Mouse (Mus musculus): ENCODE measurements at regions not wholly inside any gene's neighbourhood (a gene's known extent, or its start where the extent isn't known, plus 50 kb on each side); places are given as distances from the start of the nearest gene placed in this dataset.
"Not testable (repeated sequence)": the region's sequence is repeated elsewhere in the genome, so short reads cannot be mapped to it uniquely, and the experiment has no call there.

GRCm38 (mm10) chr12:117327086-117327485 is 189.2 kb upstream of the Rapgef5 start:
- not testable (repeated sequence) for DNase-seq (ENCODE audit: low read depth)

- DNase-seq (ENCODE audit: low read depth), result peak; percentile 32
These were observed 185.9 kb upstream of the Rapgef5 start for GRCm38 (mm10) chr12:117330418-117330817.

GRCm38 (mm10) chr12:117336856-117337255 is 179.4 kb upstream of the Rapgef5 start:
- DNase-seq (ENCODE audit: low read depth), result no peak

GRCm38 (mm10) chr12:117342321-117342720 is 174.0 kb upstream of the Rapgef5 start:
- no peak for DNase-seq (ENCODE audit: low read depth)

GRCm38 (mm10) chr12:117343121-117343520 is 173.2 kb upstream of the Rapgef5 start:
- no peak for DNase-seq (ENCODE audit: low read depth)

DNA sequence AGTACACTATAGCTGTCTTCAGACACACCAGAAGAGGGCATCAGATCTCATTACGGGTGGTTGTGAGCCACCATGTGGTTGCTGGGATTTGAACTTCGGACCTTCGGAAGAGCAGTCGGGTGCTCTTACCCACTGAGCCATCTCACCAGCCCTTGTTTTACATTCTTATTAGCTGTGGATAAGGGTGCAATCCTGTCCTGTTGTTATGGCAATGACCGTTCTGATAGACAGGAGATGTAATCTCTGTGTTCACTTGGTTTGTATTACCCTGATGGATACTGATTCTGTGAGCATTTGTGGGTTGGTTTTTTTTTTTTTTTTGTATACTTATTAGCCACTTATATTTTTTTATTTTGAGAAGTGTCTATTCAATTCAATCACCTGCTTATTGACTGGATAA is 172.7 kb upstream of the Rapgef5 start:
- DNase-seq (ENCODE audit: low read depth), result not testable (repeated sequence)

- no peak for DNase-seq (ENCODE audit: low read depth)
These were observed 171.8 kb upstream of the Rapgef5 start for GRCm38 (mm10) chr12:117344266-117345087.

DNA sequence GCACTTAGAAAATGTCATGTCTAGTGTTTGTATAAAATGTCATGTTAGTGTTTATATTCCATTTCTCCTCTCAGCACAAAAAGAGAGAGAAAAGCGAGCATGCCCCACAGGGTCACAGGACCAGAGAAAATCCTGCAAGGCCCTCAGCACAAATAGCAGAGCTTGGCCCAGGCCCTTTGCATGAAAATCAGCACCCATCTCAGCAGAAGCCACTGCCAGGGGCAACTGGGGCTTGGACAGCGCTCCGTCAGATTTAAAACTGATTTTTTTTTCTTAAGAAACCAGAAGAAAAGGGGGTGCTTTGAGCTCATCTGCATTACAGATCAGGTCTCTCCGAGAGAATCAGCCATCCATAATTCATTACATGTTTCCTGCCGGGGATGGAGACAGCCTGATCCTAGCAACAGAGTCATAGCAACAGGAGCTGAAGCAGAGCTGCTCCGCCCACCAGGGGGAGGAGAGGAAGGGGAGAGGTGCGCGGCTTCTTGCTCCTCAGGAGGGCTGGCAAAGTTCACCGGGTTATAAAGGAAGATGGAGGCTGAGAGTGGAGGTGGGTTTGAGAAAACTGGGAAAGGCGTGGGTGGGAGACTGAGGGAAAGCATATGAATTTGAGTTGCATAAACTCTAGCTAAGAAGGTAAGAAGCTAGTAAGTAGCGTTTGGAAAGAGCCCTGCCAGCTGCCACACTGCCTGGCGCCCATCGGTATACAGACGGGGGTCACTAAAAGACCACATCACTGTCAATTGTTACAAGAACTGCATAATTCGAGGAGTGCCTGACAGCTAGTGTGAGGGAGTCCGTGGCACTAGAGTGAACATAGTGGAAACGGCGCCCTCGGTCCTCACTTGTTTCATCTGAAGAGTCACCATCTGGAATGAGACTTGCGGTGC is 170.9 kb upstream of the Rapgef5 start:
- no peak for DNase-seq (ENCODE audit: low read depth)

DNA sequence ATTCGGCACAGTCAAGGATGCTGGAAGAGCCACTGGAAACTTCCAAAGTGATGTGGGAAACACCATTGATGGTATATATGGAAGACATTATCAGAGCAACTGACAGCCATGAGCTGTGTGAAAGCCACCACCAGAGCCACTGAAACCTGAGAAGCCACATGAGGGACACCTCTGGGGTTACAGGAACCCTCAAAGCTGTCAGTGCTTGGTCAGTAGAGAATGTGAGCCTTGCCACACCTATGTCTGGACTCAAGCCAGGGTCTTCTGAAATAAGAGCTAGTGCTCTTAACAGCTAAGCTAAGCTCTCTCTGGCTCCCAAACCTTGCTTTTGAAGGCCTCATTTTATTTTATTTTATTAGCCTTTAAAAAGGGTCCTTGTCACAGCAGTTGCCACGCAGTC is 170.2 kb upstream of the Rapgef5 start:
- DNase-seq (ENCODE audit: low read depth), result no peak

GRCm38 (mm10) chr12:117347135-117347534 is 169.1 kb upstream of the Rapgef5 start:
- DNase-seq (ENCODE audit: low read depth), result no peak

GRCm38 (mm10) chr12:117348516-117348915 is 167.8 kb upstream of the Rapgef5 start:
- peak; percentile 47 for DNase-seq (ENCODE audit: low read depth)

DNA sequence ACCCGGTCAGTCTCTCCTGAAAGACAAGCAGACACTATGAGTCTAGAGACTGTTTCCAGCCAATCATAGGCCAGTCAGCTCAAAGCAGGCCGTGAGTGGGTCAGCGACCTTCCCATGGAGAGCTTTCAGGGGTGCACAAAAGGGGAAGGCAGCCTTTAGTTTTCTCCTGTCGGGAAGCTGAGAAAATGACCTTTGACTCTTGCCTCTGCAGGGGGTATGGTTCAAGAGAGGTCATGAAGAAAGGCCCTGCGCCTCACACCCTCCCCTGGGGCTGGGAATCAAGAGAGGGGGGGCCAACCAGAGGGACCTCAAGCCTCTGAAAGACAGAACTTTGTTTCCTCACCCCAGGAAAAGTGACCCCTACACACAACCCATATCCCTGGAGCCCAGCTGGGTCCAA is 164.4 kb upstream of the Rapgef5 start:
- DNase-seq (ENCODE audit: low read depth), result no peak

DNA sequence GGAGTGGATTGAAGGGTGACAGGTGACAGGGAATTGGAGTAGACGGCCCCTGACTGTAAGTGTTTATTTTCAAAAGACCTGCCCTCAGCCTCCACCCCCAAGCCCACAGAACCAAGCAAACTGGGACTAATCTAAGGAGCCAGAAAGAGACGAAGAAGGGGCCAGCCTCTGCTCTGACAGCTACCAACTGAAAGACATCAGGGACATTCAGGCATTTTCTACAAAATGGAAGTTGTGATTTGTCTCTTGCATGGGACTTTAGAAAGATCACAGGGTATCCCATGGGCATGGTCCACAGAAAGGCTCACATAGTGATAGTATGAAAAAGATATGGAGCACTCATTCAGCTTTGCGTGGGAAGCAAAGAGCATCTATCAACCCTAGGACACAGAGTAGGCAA is 163.8 kb upstream of the Rapgef5 start:
- no peak for DNase-seq (ENCODE audit: low read depth)

DNA sequence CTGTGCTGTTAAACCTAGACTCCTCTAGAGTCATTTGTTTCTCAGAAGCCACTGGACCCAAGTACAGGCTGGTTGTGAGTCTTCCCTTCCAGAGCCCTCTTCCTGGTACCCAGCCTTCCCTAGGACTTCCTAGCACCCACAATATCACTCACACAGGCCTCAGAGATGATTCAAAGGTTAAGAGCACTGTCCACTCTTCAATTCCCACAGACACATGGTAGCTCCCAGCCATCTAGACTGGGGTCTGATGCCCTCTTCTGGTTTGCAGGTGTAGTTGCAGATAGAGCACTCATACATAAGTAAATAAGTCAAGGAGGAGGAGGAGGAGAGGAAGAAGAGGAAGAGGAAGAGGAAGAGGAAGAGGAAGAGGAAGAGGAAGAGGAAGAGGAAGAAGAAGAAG is 163.3 kb upstream of the Rapgef5 start:
- DNase-seq (ENCODE audit: low read depth), result peak; percentile 28

DNA sequence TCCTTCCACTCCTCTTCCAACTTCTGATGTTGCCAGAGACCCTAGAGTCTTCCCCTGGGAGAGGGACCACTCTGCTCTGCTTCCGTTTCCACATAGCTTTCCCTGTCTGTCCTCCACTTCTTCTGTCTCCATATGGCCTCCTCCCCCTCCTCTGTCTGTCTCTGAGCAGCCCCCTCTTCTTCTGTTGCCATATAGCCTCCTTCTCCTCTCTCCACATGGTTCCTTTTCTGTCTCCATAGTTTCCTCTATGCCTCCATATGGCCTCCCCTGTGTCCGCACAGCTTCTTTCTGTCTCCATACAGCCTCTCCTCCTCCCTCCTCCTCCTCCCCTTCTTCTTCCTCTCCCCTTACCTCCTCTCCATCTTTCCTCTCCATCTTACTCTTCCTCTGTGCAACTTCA is 158.5 kb upstream of the Rapgef5 start:
- no peak for DNase-seq (ENCODE audit: low read depth)

GRCm38 (mm10) chr12:117358891-117359290 is 157.4 kb upstream of the Rapgef5 start:
- DNase-seq (ENCODE audit: low read depth), result no peak

GRCm38 (mm10) chr12:117360215-117360614 is 156.1 kb upstream of the Rapgef5 start:
- DNase-seq (ENCODE audit: low read depth), result no peak

DNA sequence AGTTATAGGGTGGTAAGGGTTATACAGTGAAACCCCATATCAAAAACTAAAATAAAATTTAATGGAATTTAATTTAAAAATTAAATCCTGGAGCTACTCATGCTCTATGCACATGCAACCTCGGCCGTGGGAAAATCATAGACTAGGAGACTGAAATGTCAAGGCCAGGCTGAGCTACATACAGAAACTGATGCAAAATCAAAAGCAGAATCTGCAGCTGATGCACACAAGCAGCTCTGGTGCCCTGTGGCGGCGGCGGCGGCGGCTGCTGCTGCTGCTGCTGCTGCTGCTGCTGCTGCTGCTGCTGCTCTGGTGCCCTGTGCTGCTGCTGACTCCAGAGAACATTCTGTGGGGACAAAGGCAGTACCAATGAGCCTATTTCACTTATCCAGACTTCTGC is 154.5 kb upstream of the Rapgef5 start:
- DNase-seq (ENCODE audit: low read depth), result no peak

DNA sequence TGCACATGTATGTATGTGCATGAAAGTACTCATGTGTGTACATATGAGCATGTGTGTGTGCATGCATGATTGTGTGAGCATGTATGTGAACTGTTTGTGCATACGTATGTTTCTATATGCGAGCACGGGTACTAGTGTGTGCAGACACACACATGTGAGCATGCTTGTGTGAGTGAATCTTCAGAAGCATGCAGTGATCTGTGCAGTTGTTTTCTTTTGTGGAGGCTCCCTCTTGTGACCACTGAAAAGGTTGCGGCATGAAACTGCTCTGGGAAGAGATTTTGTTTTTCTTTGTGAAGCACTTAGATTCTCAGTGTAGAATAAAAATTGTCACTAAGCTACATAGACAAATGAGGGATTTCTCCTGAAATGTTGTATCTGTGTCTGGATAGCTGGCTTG is 152.8 kb upstream of the Rapgef5 start:
- DNase-seq (ENCODE audit: low read depth), result not testable (repeated sequence)

GRCm38 (mm10) chr12:117365181-117365580 is 151.1 kb upstream of the Rapgef5 start:
- no peak for DNase-seq (ENCODE audit: low read depth)

DNA sequence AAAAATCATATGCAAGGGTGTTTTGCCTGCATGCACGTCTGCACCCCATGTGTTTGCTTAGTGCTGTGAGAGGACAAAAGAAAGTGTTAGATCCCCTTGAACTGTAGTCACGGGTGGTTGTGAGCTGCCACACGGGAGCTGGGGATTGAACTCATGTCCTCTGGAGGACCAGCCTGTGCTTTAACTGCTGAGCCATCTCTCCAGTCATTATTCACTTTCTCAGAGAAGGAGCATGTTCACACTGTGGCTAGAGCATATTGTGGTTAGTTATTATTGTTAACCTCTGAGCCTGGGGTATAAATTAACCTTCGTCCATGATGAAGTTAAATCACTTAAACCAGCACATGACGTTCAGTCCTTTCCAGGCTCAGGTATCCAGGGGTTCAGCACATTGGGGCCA is 150.4 kb upstream of the Rapgef5 start:
- DNase-seq (ENCODE audit: low read depth), result no peak

DNA sequence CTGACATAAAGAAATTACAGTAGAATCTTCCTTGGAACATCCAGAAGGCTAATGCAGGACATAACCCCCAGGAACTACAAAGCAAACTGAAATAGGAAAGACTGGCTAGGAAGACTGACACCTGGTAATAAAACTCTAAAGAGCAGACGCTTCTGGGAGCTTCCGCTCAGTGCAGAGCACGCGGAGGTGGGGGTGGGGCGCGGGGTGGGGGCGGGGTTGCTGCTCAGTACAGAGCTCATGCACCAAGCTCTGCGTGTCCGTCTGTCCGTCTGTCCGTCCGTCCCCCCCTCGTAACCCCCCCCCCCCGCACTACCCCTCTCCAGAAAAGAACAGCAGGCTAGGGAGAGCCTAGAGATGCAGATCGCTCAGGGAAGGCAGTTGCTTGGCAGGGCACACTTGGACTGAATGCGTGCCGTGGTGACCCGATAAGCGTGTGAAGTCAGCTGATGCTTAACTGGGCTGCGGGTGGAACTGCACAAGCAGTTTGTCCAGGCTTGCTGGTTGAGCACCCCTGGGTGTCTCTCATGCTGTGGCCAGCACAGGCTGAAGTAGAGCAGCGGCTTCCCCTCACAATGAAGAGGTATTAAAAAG is 137.9 kb upstream of the Rapgef5 start:
- DNase-seq (ENCODE audit: low read depth), result peak; percentile 14

Data from induced T-regulatory cell, adult 2 months (primary cell).